Mouse (Mus musculus): ENCODE measurements around the gene Timm23.
"Not testable (repeated sequence)": the region's sequence is repeated elsewhere in the genome, so short reads cannot be mapped to it uniquely, and the experiment has no call there.

Gene Timm23

DNA sequence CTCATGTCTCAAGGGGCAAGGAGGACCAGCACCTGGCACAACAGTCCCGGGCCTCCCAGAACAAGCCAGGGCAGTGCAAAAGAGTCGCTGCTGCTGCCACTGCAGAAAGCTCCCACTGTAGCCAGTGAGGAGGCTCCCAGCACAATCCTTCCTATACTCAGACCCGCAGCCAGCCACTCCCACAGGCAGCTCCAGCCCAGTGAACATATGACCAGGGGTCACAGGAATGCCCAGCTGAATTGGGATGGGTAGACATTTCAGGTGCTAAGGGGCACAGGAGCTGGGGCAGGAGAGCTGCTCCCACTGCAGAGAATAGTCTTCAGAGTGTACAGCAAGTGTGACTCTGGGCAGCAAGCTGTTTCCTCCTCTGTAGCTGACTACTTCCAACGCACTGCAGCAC is 56.3 kb downstream of the Timm23 start:
- in situ Hi-C loops (cut with MboI; ENCODE audit: low pct_unique_long_range_greater_than_20kb in 1 of 2, low sequenced_read_pairs in 2 of 2, unreplicated experiment in 1 of 2), result no loop called here

DNA sequence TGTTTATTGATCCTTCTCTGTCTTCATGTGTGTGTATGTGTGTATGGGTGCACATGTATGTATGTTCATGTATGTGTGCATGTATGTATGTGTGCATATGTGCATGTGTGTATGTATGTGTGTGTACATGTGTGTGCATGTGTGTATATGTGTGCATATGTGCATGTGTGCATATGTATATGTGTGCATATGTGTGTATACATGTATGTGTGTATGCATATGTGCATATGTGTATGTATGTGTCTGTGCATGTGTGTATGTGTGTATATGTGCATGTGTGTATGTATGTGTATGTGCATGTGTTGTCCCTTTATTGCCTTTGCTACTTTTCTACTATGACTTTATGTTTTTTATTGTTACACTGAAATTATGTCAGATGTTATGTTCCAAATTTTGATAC is 57.0 kb downstream of the Timm23 start:
- in situ Hi-C loops (cut with MboI; ENCODE audit: low pct_unique_long_range_greater_than_20kb in 1 of 2, low sequenced_read_pairs in 2 of 2, unreplicated experiment in 1 of 2), result no loop called here

DNA sequence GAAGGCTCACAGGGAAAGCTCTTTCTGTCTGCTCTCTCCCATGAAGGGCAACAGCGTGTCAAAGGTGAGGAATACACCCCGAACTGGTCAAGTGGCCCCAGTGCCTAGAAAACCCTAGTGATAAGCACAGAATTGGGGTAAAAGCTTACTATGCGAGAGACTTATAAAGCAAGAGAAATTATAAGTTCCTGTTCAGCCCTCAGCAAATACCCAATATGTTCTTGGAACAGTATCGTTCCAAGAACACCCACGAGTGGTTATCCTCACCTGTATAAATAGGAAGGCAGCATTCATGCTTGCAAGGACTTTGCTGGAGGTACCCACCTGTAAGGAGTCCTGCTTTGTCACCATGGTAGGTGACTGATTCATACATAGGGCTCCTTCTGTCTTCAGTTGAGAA is 60.0 kb downstream of the Timm23 start, which contains the start of gene Msmb:
Msmb (plus strand) TSS at position 301 of the 400 bp plus-strand sequence.
- in situ Hi-C loops (cut with MboI; ENCODE audit: low pct_unique_long_range_greater_than_20kb in 1 of 2, low sequenced_read_pairs in 2 of 2, unreplicated experiment in 1 of 2), result no loop called here

DNA sequence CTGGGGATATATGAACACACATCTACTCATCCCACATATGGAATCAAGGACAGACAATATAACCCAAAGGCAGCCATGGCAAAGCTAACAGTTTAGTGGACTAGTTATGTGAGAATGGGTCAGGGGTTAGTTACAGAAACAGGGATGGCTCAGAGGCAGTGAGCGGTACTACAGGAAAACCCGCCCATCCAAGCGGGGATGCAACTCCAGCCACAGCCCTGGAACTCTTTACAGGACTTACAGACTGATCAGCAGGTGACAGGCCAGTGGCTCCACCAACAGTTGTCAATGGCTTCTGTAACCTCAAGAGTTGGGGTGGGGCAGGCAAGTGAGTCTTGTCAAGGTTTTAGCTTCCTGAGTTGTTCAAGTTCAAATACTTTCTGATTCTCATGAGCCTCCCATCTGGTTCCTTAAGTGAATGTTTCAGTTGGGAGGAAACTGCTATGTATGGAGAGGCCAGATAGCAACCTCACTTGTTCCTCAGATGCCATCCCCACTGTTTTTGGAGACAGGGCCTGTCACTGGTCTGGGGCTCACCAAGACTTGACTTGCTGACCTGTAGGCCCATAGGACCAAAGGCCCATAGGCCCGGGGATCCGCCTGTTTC is 61.2 kb downstream of the Timm23 start:
- in situ Hi-C loops (cut with MboI; ENCODE audit: low pct_unique_long_range_greater_than_20kb in 1 of 2, low sequenced_read_pairs in 2 of 2, unreplicated experiment in 1 of 2), result no loop called here

DNA sequence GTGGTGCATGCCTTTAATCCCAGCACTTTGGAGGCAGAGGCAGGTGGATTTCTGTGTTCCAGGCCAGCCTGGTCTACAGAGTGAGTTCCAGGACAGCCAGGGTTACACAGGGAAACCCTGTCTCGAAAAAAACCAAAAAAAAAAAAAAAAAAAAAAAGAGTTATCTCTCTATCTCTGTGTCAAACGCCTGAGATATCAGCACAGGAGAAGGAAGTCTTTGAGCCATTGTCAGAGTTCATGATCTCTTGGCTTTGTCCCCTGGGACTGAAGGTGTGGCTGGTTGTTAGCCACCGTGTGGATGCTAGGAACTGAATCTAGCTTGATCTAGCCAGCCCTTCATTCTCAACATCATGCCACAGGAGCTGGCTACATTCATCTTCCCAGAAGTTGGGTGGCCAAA is 65.2 kb downstream of the Timm23 start:
- in situ Hi-C loops (cut with MboI; ENCODE audit: low pct_unique_long_range_greater_than_20kb in 1 of 2, low sequenced_read_pairs in 2 of 2, unreplicated experiment in 1 of 2), result not testable (repeated sequence)

DNA sequence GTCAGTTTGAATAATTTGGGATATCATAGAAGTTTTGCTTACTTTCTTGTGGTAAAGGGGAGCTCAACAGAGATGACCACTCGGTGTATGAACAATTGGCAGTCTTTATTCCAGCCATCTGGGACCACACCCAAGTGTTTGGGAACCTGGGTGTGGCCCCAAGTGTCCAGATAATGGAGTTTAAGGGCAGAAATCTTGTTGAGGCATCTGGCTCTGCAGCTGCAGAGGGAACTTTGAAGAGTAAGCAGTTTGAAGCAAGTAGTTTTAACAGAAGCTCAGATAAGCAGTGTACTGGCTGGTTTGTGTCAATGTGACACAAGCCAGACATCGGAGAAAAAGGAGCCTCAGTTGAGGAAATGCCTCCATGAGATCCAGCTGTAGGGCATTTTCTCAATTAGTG is 67.4 kb downstream of the Timm23 start:
- in situ Hi-C loops (cut with MboI; ENCODE audit: low pct_unique_long_range_greater_than_20kb in 1 of 2, low sequenced_read_pairs in 2 of 2, unreplicated experiment in 1 of 2), result no loop called here

DNA sequence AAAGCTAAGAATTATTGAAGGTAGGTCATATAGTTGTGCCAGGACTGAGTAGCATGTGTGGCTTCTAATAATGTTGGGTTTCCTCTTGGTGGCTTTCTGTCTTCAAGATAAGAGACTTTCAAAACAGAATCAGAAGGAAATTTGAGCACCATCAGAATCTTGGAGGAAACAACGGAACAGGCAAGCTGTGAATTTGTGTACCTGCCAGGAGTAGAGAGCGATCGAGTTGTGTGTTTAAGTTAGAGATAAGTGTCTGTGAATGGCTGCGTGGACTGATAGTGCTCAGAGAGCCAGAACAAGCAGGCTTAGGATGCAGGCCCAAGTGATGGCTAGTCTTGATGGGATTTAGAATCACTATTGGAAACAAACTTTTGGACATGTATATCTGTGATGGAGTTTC is 69.9 kb downstream of the Timm23 start:
- in situ Hi-C loops (cut with MboI; ENCODE audit: low pct_unique_long_range_greater_than_20kb in 1 of 2, low sequenced_read_pairs in 2 of 2, unreplicated experiment in 1 of 2), result no loop called here

Data from mouse embryonic stem cell (cell line).